Mouse (Mus musculus): ENCODE measurements around the gene Pum2.

DNA sequence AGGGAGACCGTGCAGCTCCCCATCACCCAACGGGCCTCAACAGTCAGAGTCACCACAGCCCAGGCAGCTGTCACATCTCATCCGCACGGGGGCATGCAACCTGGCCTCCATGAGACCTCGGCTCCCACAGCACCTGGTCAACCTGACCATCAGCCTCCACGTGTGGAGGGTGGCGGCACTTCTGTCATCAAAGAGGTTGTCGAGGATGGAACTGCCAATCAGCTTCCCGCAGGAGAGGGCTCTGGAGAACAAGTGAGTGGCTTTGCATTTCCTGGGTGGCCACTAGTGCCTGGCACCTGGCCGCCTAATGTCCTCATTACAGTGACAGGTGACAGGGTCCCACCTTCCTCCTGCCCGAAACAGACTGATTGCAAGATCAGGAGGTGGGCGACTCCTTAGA is 116.7 kb downstream of the Pum2 start:
- TF ChIP-seq USF1 (IDR thresholded peaks at IDR 0.05; ENCODE audit: low read depth, low read length) (no peak), POLR2A (IDR thresholded peaks at IDR 0.05; ENCODE audit: control insufficient read depth in 1 of 2, insufficient read depth in 1 of 2, low read depth in 1 of 2, low read length in 2 of 2, poor library complexity in 1 of 2) (no peak), NELFE (IDR thresholded peaks at IDR 0.05; ENCODE audit: low read depth, low read length) (no peak), CTCF (IDR thresholded peaks at IDR 0.05 in 2 of 3, conservative IDR thresholded peaks at IDR 0.05 in 1 of 3; ENCODE audit: control insufficient read depth in 1 of 3, insufficient read depth in 1 of 3, low read depth in 2 of 3, low read length in 3 of 3, poor library complexity in 1 of 3, severe bottlenecking in 1 of 3) (no peak), MAX (IDR thresholded peaks at IDR 0.05; ENCODE audit: low read length) (no peak), POLR2AphosphoS2 (IDR thresholded peaks at IDR 0.05; ENCODE audit: low read length) (no peak), GABPA (IDR thresholded peaks at IDR 0.05; ENCODE audit: low read depth, low read length) (no peak), ZNF384 (IDR thresholded peaks at IDR 0.05; ENCODE audit: low read depth, low read length) (no peak), ZMIZ1 (IDR thresholded peaks at IDR 0.05; ENCODE audit: low read depth, low read length) (no peak), GATA1 (IDR thresholded peaks at IDR 0.05; ENCODE audit: low read depth, low read length) (no peak)

All from MEL (cell line).